Mouse (Mus musculus) midbrain, embryonic 10.5 days (tissue): ENCODE results near the gene Dync2li1. TPM values are rescaled to one million over a fixed set of nuclear protein-coding genes. Genes with fewer than 3 reads are reported as not detected.

Experiments
- polyA plus RNA-seq: library from polyadenylated mRNA; unstranded; fragments of >200 nt; fragmentation: Nextera tagmentation; extraction: Ambion mirVana; gene quantifications from 2 replicates; pipeline ENCODE4 v1.2.1, GENCODE M21; 2016

The Dync2li1 gene
- polyA plus RNA-seq, 1 experiment from 2014 or later = 30.9 TPM

Other genes starting within 250 kb of the Dync2li1 start
- gene Thada, start 160.3 kb upstream of the Dync2li1 start, polyA plus RNA-seq = 10.3 and 10.8 TPM in 2 replicates
- 2.9 and 4.0 TPM in 2 replicates for gene Plekhh2, start 114.6 kb upstream of the Dync2li1 start, polyA plus RNA-seq
- gene Abcg8, start 49.8 kb downstream of the Dync2li1 start, polyA plus RNA-seq = 0.15 TPM in 1 of 2 replicates, not detected in the other
- gene Abcg5, start 56.5 kb downstream of the Dync2li1 start, polyA plus RNA-seq = 1.6 and 3.0 TPM in 2 replicates
- 49.4 and 50.4 TPM in 2 replicates for gene Lrpprc, start 164.3 kb downstream of the Dync2li1 start, polyA plus RNA-seq